Mouse (Mus musculus) midbrain, embryonic 11.5 days (tissue): Measurements from ENCODE around the gene Pepd. TPM values are rescaled to one million over a fixed set of nuclear protein-coding genes. Genes with fewer than 3 reads are reported as not detected.

Source experiments
- ATAC-seq: fragments of 200-750 bp; cut with Nextera tagmentation; 2 replicates; pipeline ENCODE4 v1.8.0; 2017; ENCODE audit warnings: moderate TSS enrichment, moderate library complexity; ENCODE audit not compliant: low FRiP score
- DNase-seq: peaks from one replicate; pipeline ENCODE4 v3.0.0; 2015; ENCODE audit warnings: low spot score; ENCODE audit errors: missing footprints
- H3K27ac ChIP-seq: fragments of 300-500 bp; sonication (generic); 2 replicates; pipeline ENCODE4 v1.5.1; 2014; ENCODE audit warnings: low read depth, low read length
- H3K27me3 ChIP-seq: fragments of 300-500 bp; sonication (generic); 2 replicates; pipeline ENCODE4 v1.6.1; 2014; ENCODE audit warnings: mild to moderate bottlenecking, low read length, moderate library complexity, mixed read lengths; ENCODE audit not compliant: control insufficient read depth, insufficient read depth
- H3K36me3 ChIP-seq: fragments of 300-500 bp; sonication (generic); 2 replicates; pipeline ENCODE4 v1.6.1; 2014; ENCODE audit warnings: mild to moderate bottlenecking, low read length, moderate library complexity, mixed read lengths; ENCODE audit not compliant: control insufficient read depth, insufficient read depth
- H3K4me1 ChIP-seq: fragments of 300-500 bp; sonication (generic); 2 replicates; pipeline ENCODE4 v1.6.1; 2014; ENCODE audit warnings: low read length; ENCODE audit not compliant: control insufficient read depth, insufficient read depth
- H3K4me2 ChIP-seq: fragments of 300-500 bp; sonication (generic); 2 replicates; pipeline ENCODE4 v1.6.1; 2014; ENCODE audit warnings: mild to moderate bottlenecking, moderate library complexity
- H3K4me3 ChIP-seq: fragments of 300-500 bp; sonication (generic); 2 replicates; pipeline ENCODE4 v1.5.1; 2014; ENCODE audit warnings: low read depth, low read length
- H3K9ac ChIP-seq: fragments of 300-500 bp; sonication (generic); 2 replicates; pipeline ENCODE4 v1.6.1; 2014; ENCODE audit warnings: low read length
- H3K9me3 ChIP-seq: fragments of 300-500 bp; sonication (generic); 2 replicates; pipeline ENCODE4 v1.6.1; 2016; ENCODE audit warnings: low read length; ENCODE audit not compliant: control insufficient read depth
- WGBS: fragments of 180-500 bp; shearing (Covaris S2); extraction: QIAGEN DNeasy Blood & Tissue Kit; methylation state at CpG from one replicate; pipeline ENCODE4 v1.1.7; 2014; 5-methylcytosine and 5-hydroxymethylcytosine counted together
- polyA plus RNA-seq: library from polyadenylated mRNA; unstranded; fragments of >200 nt; fragmentation: Nextera tagmentation; extraction: Ambion mirVana; gene quantifications from 2 replicates; pipeline ENCODE4 v1.2.1, GENCODE M21; 2014

Gene Pepd
- polyA plus RNA-seq, 1 experiment from 2014 or later, result 67.3 TPM

- Histone ChIP-seq H3K4me2 (no peak overlapping the region), H3K4me1 (no peaks in the 10 kb centered on the region; the same call in 1 of the 2 replicates), H3K27me3 (no peaks in the 10 kb centered on the region), H3K36me3 (no peaks in the 10 kb centered on the region), H3K9ac (no peak overlapping the region), H3K4me3 (no peak overlapping the region), H3K9me3 (no peaks in the 10 kb centered on the region), H3K27ac (no peak overlapping the region)
- DNase-seq (no peak), ATAC-seq (no peak)
- 70% methylated on average over 4 of the region's 4 CpGs for WGBS
Measured at GRCm38 (mm10) chr7:34983702-34984475, 71.7 kb downstream of the Pepd start.

GRCm38 (mm10) chr7:34984526-34985133 lies 72.5 kb downstream of the Pepd start:
- no peak overlapping the region for H3K9ac ChIP-seq
- 77% methylated on average over 11 of the region's 11 CpGs for WGBS
- no peak overlapping the region for H3K4me3 ChIP-seq
- ATAC-seq (no peak), DNase-seq (no peak)
- H3K27ac ChIP-seq, result no peak overlapping the region
- no peaks in the 10 kb centered on the region; the same call in 1 of the 2 replicates for H3K4me1 ChIP-seq
- no peaks in the 10 kb centered on the region for H3K27me3 ChIP-seq
- H3K4me2 ChIP-seq, result no peak overlapping the region
- no peaks in the 10 kb centered on the region for H3K9me3 ChIP-seq
- H3K36me3 ChIP-seq, result no peaks in the 10 kb centered on the region

DNA sequence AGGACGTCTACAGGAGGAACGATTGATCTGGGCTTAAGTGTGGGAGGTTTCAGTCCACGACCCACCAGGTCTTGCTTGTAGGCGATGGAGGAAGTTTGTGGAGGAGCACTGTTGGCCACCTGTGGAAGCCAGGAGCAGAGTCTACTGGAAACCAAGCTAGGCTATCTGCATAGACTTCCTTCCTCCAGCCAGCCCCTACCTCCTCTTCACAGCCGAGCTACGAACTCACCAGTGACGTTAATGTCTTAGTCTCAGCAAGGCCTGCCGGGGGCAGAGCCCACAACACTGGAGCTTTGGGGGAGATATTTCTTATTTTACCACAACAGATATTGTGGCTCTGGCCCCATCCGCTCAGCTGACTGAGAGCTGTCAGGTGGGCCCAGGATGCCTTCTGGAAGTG lies 73.0 kb downstream of the Pepd start:
- no peak overlapping the region for H3K4me2 ChIP-seq
- H3K27me3 ChIP-seq, result no peaks in the 10 kb centered on the region
- no peak overlapping the region for H3K27ac ChIP-seq
- no peak for ATAC-seq
- no peaks in the 10 kb centered on the region; the same call in 1 of the 2 replicates for H3K4me1 ChIP-seq
- no peak overlapping the region for H3K4me3 ChIP-seq
- no peaks in the 10 kb centered on the region for H3K36me3 ChIP-seq
- H3K9me3 ChIP-seq, result no peaks in the 10 kb centered on the region
- no peak overlapping the region for H3K9ac ChIP-seq
- WGBS, result 89% methylated on average over 9 of the region's 9 CpGs
- DNase-seq, result no peak

DNA sequence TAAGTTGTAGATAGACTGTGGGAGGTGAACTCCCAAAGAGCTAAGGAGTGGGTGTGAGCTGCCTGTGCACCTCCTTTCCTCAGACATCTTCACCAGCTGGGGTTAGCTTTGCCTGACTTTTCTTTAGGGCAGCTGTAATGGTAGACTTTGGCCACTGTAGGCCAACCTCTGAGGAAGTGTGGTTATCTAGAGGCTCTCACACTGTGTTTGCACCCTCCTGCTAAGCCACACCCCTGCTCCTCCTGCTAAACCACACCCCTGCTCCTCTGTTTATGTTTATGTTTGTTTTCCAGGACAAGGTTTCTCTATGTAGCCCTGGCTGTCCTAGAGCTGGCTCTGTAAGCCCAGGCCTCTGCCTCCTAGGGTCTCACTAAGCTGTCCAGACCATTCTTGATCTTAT lies 73.5 kb downstream of the Pepd start:
- Histone ChIP-seq H3K4me3 (no peak overlapping the region), H3K36me3 (no peaks in the 10 kb centered on the region), H3K9ac (no peak overlapping the region), H3K4me1 (no peaks in the 10 kb centered on the region; the same call in 1 of the 2 replicates), H3K9me3 (no peaks in the 10 kb centered on the region), H3K27me3 (no peaks in the 10 kb centered on the region), H3K27ac (no peak overlapping the region), H3K4me2 (no peak overlapping the region)
- DNase-seq (no peak), ATAC-seq (no peak)

GRCm38 (mm10) chr7:34986575-34987150 lies 74.5 kb downstream of the Pepd start:
- no peak overlapping the region for H3K4me3 ChIP-seq
- DNase-seq (no peak), ATAC-seq (0 out of 2 replicates have a peak, but pooled peaks have one; percentile 22)
- no peaks in the 10 kb centered on the region for H3K27me3 ChIP-seq
- H3K4me1 ChIP-seq, result no peaks in the 10 kb centered on the region; the same call in 1 of the 2 replicates
- no peaks in the 10 kb centered on the region for H3K36me3 ChIP-seq
- no peak overlapping the region for H3K4me2 ChIP-seq
- H3K9ac ChIP-seq, result no peak overlapping the region
- no peak overlapping the region for H3K27ac ChIP-seq
- no peaks in the 10 kb centered on the region for H3K9me3 ChIP-seq
- WGBS, result 74% methylated on average over 7 of the region's 7 CpGs

DNA sequence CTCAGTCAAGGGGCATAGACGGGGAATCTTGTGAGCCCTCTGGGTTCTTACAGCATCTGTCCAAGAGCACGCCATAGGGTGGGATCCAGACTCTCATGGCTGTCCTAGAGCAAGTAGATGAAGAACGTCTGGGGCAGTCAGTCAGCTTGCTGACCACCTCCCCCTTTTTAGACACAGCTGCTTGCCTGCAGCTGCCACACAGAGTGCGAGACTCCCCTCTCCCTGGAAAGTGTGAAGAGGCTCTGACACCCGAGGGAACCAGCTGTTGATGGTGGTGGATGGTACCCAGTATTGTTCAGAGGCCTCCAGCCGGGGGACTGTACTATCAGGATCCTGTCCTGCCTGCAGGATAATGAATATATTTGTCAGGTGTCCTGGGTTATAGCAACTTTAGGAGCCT lies 75.1 kb downstream of the Pepd start:
- Histone ChIP-seq H3K9me3 (no peaks in the 10 kb centered on the region), H3K4me3 (no peak overlapping the region), H3K4me1 (no peaks in the 10 kb centered on the region; the same call in 1 of the 2 replicates), H3K4me2 (no peak overlapping the region), H3K27me3 (no peaks in the 10 kb centered on the region), H3K9ac (no peak overlapping the region), H3K36me3 (no peaks in the 10 kb centered on the region), H3K27ac (no peak overlapping the region)
- ATAC-seq (no peak), DNase-seq (no peak)
- WGBS, result 69% methylated on average over 6 of the region's 6 CpGs

GRCm38 (mm10) chr7:34988488-34988887 lies 76.3 kb downstream of the Pepd start:
- 88% methylated on average over 3 of the region's 3 CpGs for WGBS
- H3K9me3 ChIP-seq, result no peaks in the 10 kb centered on the region

DNA sequence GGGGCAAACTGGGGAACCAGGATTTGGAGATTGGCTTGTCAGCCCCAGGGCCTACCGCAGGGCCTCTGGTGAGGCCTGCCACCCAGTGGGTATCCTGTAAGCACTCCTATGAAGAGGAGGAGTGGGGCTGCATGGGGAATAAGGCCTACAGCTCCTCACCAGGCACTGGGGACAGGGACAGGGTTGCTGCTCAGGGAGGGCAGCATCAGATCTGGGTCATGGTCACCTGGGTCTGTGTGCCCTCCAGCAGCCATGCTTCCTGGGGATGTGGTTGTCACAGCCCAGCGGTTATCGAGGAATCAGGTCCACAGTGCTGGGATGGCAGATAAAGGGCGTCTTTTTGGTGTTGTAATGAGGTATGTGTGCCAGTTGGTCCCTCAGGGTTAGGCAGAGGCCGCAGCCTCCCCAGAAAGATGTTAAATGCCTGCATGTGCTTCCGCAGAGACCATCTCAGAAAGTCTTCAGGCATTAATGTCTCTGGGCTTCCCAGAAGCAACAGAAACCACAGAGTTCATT lies 79.6 kb downstream of the Pepd start:
- Histone ChIP-seq H3K9me3 (no peaks in the 10 kb centered on the region), H3K4me3 (no peak overlapping the region), H3K27me3 (no peaks in the 10 kb centered on the region), H3K9ac (no peak overlapping the region), H3K27ac (no peak overlapping the region), H3K4me1 (no peaks in the 10 kb centered on the region), H3K4me2 (no peak overlapping the region), H3K36me3 (no peaks in the 10 kb centered on the region)
- no peak for ATAC-seq
- DNase-seq, result no peak
- 85% methylated on average over 6 of the region's 6 CpGs for WGBS

More at GRCm38 (mm10) chr7:34988488-34988887, 76.3 kb downstream of the Pepd start:
- Histone ChIP-seq H3K9ac (no peak overlapping the region), H3K27me3 (no peaks in the 10 kb centered on the region), H3K36me3 (no peaks in the 10 kb centered on the region), H3K4me1 (no peaks in the 10 kb centered on the region; the same call in 1 of the 2 replicates), H3K4me2 (no peak overlapping the region), H3K27ac (no peak overlapping the region), H3K4me3 (no peak overlapping the region)
- ATAC-seq (no peak), DNase-seq (no peak)

DNA sequence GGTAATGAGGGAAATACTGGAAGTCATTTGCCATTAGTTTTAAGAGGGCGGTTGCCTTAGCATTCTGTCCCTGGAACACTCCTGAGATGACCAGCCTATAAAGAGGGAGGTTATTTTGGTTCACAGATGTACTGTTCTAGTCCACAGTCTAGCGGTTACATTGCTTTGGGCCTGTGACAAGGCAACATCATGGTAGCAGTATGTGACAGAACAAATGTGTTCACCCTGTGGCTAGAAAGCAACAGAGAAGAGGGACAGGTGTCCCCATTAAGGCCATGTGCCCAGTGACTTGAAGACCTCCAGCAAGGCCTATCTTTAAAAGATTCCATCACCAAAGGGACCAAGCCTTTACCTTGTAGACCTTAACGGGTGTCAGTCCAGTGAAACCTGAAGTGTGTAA lies 80.6 kb downstream of the Pepd start:
- no peak overlapping the region for H3K4me2 ChIP-seq
- no peak overlapping the region for H3K27ac ChIP-seq
- H3K9me3 ChIP-seq, result no peaks in the 10 kb centered on the region
- no peak for DNase-seq
- H3K4me3 ChIP-seq, result no peak overlapping the region
- 86% methylated on average over 3 of the region's 3 CpGs for WGBS
- no peak overlapping the region for H3K9ac ChIP-seq
- ATAC-seq, result no peak
- H3K27me3 ChIP-seq, result no peaks in the 10 kb centered on the region
- H3K4me1 ChIP-seq, result no peaks in the 10 kb centered on the region
- H3K36me3 ChIP-seq, result no peaks in the 10 kb centered on the region
